8 mouse cellular contexts compared by ENCODE assay signal in genomic region chr1:171234126-171234525, GRCm38 (mm10). TPM values are rescaled to one million over a fixed set of nuclear protein-coding genes. Genes with fewer than 3 reads are reported as not detected.
DNase-seq lines count a peak whose midpoint lies in the region; ATAC-seq and TF ChIP-seq lines count a peak whose summit lies in the region.

Gene Fcer1g (minus strand): TSS chr1:171234365.

- 91% methylated on average over 14 of the region's 14 CpGs for WGBS in kidney, adult 2 months
- 88% methylated on average over 14 of the region's 14 CpGs for WGBS in heart, embryonic 11.5 days (ENCODE audit: insufficient replicate concordance)
- WGBS in midbrain, embryonic 13.5 days: 92% methylated on average over 14 of the region's 14 CpGs

- H3K27me3 ChIP-seq in kidney, adult 2 months (replicated peaks; ENCODE audit: control insufficient read depth, insufficient read depth, low read length): no peaks in the 10 kb centered on the region
- no peaks in the 10 kb centered on the region for H3K27me3 ChIP-seq in heart, embryonic 11.5 days (ENCODE audit: control insufficient read depth, insufficient read depth, low read length)
- H3K27me3 ChIP-seq in midbrain, embryonic 13.5 days: no peaks in the 10 kb centered on the region

- no peaks in the 10 kb centered on the region for H3K9me3 ChIP-seq in heart, embryonic 11.5 days (replicated peaks; ENCODE audit: control insufficient read depth, low read length)
- no peaks in the 10 kb centered on the region for H3K9me3 ChIP-seq in midbrain, embryonic 13.5 days

- peak within 1 kb of the TSS; percentile 18; the same call in 1 of the 2 replicates for H3K4me3 ChIP-seq in kidney, adult 2 months (ENCODE audit: insufficient read depth, low read depth, low read length)
- H3K4me3 ChIP-seq in heart, embryonic 11.5 days (ENCODE audit: low read depth, low read length): no peak within 1 kb of the TSS
- no peak within 1 kb of the TSS for H3K4me3 ChIP-seq in midbrain, embryonic 13.5 days (replicated peaks)

- peaks cover 16% of the 10 kb centered on the region for H3K36me3 ChIP-seq in kidney, adult 2 months (ENCODE audit: control insufficient read depth, insufficient read depth, low read length)
- H3K36me3 ChIP-seq in heart, embryonic 11.5 days (ENCODE audit: control insufficient read depth, insufficient read depth, low read length): peaks cover 23% of the 10 kb centered on the region
- H3K36me3 ChIP-seq in midbrain, embryonic 13.5 days: peaks cover 57% of the 10 kb centered on the region

- intact Hi-C loops in left cerebral cortex, postnatal 10 days (cut with DNase I): no loop called here

- peaks cover 8% of the 10 kb centered on the region; the same call in 1 of the 2 replicates for H3K4me1 ChIP-seq in kidney, adult 2 months (ENCODE audit: control insufficient read depth, insufficient read depth, low read length)
- H3K4me1 ChIP-seq in heart, embryonic 11.5 days (ENCODE audit: control insufficient read depth, insufficient read depth, low read length): peaks cover 8% of the 10 kb centered on the region; the same call in 1 of the 2 replicates
- H3K4me1 ChIP-seq in midbrain, embryonic 13.5 days (replicated peaks): no peaks in the 10 kb centered on the region

- no peak within 1 kb of the TSS for H3K9ac ChIP-seq in heart, embryonic 11.5 days (ENCODE audit: low read depth, low read length)
- H3K9ac ChIP-seq in midbrain, embryonic 13.5 days (replicated peaks): no peak within 1 kb of the TSS

- no peak for TF ChIP-seq POLR2A in kidney, adult 2 months (IDR thresholded peaks at IDR 0.05; ENCODE audit: low read depth, low read length)

- no peak for DNase-seq in kidney, adult 2 months
- DNase-seq in kidney, adult 9 months: no peak
- DNase-seq in adrenal gland, postnatal 14 days: no peak
- peak in 1 of 2 experiments; percentile 60 for DNase-seq in left cerebral cortex, postnatal 10 days (ENCODE audit: extremely low spot score in 1 of 2, low spot score in 2 of 2)
- DNase-seq in c-Kit-positive CD71-positive TER-119-positive erythroid progenitor cells, embryonic 14.5 days (ENCODE audit: low spot score): no peak
- no peak for DNase-seq in right cerebral cortex, postnatal 4 days

- H3K4me2 ChIP-seq in heart, embryonic 11.5 days: no peak within 1 kb of the TSS
- H3K4me2 ChIP-seq in midbrain, embryonic 13.5 days (replicated peaks): no peak within 1 kb of the TSS

- peak within 1 kb of the TSS; percentile 2; the same call in 1 of the 2 replicates for H3K27ac ChIP-seq in kidney, adult 2 months (ENCODE audit: insufficient read depth, low read depth, low read length)
- H3K27ac ChIP-seq in heart, embryonic 11.5 days (ENCODE audit: low read depth, low read length): 0 out of 2 replicates have a peak within 1 kb of the TSS, but pooled peaks have one; percentile 22
- H3K27ac ChIP-seq in midbrain, embryonic 13.5 days: no peak within 1 kb of the TSS

- TF ChIP-seq CTCF in kidney, adult 2 months (conservative IDR thresholded peaks at IDR 0.05; ENCODE audit: insufficient read depth, insufficient read length, low read depth, low read length): no peak

- ATAC-seq in heart, embryonic 11.5 days (replicated peaks; ENCODE audit: insufficient number of reproducible peaks, low FRiP score, low TSS enrichment): no peak
- ATAC-seq in midbrain, embryonic 13.5 days: no peak

RNA-seq across cellular contexts. Expression of gene Fcer1g, which starts in this region (rescaled TPM):
- polyA plus RNA-seq in kidney, adult 2 months (2012; rRNA removed): 35.8 and 46.8 TPM in 2 replicates
- total RNA-seq in adrenal gland, postnatal 14 days (2021): 13.4 and 18.8 TPM in 2 replicates
- 12.1 and 18.4 TPM in 2 replicates for polyA plus RNA-seq in heart, embryonic 11.5 days (2014; fragmentation: Nextera tagmentation; extraction: Ambion mirVana)
- total RNA-seq in left cerebral cortex, postnatal 10 days (2021): 10 to 100 TPM; 11.9 to 13.4 TPM
- polyA plus RNA-seq in midbrain, embryonic 13.5 days (2015; fragmentation: Nextera tagmentation; extraction: Ambion mirVana): 20.2 and 20.8 TPM in 2 replicates
